Mouse (Mus musculus) ES-Bruce4 (cell line): ENCODE measurements around the gene Mamstr. TPM values are rescaled to one million over a fixed set of nuclear protein-coding genes. Genes with fewer than 3 reads are reported as not detected.

Experiments used
- H3K27ac ChIP-seq: 2 replicates; pipeline ENCODE4 v1.5.1; 2012; ENCODE audit warnings: low read length, inconsistent platforms; ENCODE audit not compliant: insufficient read depth
- H3K27me3 ChIP-seq: 2 replicates; pipeline ENCODE4 v1.6.1; 2012; ENCODE audit warnings: mild to moderate bottlenecking, low read length, inconsistent platforms; ENCODE audit not compliant: control insufficient read depth, poor library complexity, insufficient read depth, severe bottlenecking
- H3K36me3 ChIP-seq: 2 replicates; pipeline ENCODE4 v1.6.1; 2012; ENCODE audit warnings: inconsistent platforms, mild to moderate bottlenecking, low read length, moderate library complexity; ENCODE audit not compliant: control insufficient read depth, poor library complexity, insufficient read depth, severe bottlenecking
- H3K4me1 ChIP-seq: one replicate; pipeline ENCODE4 v1.8.1; 2011; ENCODE audit warnings: low read length; ENCODE audit not compliant: control insufficient read depth, insufficient read depth
- H3K4me3 ChIP-seq: 2 replicates; pipeline ENCODE4 v1.5.1; 2011; ENCODE audit warnings: low read depth, mild to moderate bottlenecking, low read length
- H3K9ac ChIP-seq: 2 replicates; pipeline ENCODE4 v1.6.1; 2012; ENCODE audit warnings: low read depth, mild to moderate bottlenecking, inconsistent platforms; ENCODE audit not compliant: poor library complexity, severe bottlenecking
- H3K9me3 ChIP-seq: replicated peaks from 2 replicates; pipeline ENCODE4 v1.6.1; 2012; ENCODE audit warnings: mild to moderate bottlenecking, low read length, inconsistent platforms; ENCODE audit not compliant: control insufficient read depth, poor library complexity, insufficient read depth, severe bottlenecking
- CTCF ChIP-seq: IDR thresholded peaks from one replicate; pipeline ENCODE4 v1.8.1; 2011; ENCODE audit warnings: low read depth, low read length
- EP300 ChIP-seq: IDR thresholded peaks from 2 replicates; pipeline ENCODE4 v1.6.1; 2011; ENCODE audit warnings: low read depth, low read length; ENCODE audit not compliant: insufficient read depth
- POLR2A ChIP-seq: IDR thresholded peaks from one replicate; pipeline ENCODE4 v1.8.1; 2011; ENCODE audit warnings: low read length; ENCODE audit not compliant: insufficient read depth
- polyA plus RNA-seq: library from polyadenylated mRNA; stranded (reverse); fragments of >200 nt; gene quantifications from 2 replicates; pipeline ENCODE4 v1.2.4, GENCODE M21; 2011; ENCODE audit warnings: low read depth; ENCODE audit not compliant: missing spikeins, insufficient read depth, insufficient read length

Mamstr gene
- polyA plus RNA-seq, 1 experiment: 4.1 TPM

DNA sequence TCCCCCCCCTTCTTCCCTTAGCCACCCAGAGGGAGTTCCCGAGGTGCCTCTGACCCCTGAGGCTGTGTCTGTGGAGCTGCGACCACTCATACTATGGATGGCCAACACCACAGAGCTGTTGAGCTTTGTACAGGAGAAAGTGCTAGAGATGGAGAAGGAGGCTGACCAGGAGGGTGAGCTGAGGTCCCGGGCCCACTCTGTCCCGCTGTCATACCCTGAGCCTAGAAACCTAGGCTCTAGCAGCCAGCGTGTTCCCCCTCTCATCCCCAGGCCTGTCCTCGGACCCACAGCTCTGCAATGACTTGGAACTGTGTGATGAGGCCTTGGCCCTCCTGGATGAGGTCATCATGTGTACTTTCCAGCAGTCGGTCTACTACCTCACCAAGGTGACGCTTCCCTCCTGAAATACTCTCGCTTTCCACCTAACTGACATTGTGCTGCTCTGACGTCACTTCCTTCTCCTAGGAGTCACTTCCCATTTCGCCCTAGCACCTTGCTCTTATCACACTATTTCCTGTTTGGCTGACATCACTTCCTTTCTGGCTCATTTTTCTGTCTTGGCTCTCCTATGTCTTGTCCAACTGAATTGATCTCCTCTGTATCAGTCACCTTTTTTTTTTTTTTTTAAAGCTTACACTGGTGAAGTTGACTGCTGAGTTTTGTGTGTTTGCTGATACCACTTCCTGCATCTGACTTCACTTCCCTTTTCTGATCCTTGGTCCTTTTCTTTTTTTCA, 4.7 kb upstream of the Mamstr start:
- Histone ChIP-seq H3K9me3 (no peaks in the 10 kb centered on the region), H3K4me3 (no peak overlapping the region), H3K4me1 (peaks cover 5% of the 10 kb centered on the region), H3K36me3 (no peaks in the 10 kb centered on the region), H3K27me3 (no peaks in the 10 kb centered on the region), H3K27ac (no peak overlapping the region), H3K9ac (no peak overlapping the region)
- TF ChIP-seq CTCF (no peak), EP300 (no peak), POLR2A (no peak)

DNA sequence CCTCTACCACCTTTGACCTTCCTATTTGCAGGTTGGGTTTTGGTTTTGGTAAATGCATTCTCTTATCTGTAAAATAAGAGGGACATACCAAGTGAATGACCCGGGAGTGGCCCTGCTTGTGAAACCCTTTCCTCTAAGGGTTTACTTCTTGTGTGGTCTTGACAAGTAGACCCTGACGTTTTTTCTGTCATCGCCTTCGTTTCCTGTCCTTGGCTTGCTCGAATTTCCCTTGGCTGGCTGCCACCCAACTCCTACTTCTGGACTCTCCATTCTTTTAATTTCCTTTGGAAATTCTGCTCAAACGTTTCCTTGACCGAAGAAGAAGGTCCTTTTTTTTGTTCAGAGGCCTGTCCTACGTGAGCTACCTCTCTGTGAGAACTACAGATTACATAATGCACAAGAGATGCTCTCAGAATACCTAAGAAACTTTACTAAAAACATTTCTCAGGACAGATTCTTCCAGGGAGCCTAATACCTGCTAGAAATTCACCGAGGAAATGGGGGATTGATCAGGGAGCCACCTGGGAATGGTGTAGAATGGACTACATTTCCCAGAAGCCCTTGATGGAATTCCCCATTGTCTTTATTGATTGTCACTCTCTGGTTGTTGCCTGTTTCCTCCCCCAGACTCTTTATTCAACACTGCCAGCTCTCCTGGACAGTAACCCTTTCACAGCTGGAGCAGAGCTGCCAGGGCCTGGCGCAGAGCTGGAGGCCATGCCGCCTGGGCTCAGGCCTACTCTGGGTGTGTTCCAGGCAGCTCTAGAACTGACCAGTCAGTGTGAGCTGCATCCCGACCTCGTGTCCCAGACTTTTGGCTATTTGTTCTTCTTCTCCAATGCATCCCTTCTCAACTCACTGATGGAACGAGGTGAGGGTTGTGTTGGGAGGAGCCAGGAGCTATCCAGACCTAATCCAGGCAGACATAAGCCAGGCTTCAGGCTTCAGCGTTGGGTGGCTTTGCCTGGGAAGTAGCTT, 3.8 kb upstream of the Mamstr start:
- H3K4me3 ChIP-seq: no peak overlapping the region
- H3K9ac ChIP-seq: no peak overlapping the region
- no peaks in the 10 kb centered on the region for H3K9me3 ChIP-seq
- no peak for TF ChIP-seq EP300
- TF ChIP-seq CTCF: no peak
- TF ChIP-seq POLR2A: no peak
- H3K36me3 ChIP-seq: no peaks in the 10 kb centered on the region
- peaks cover 5% of the 10 kb centered on the region for H3K4me1 ChIP-seq
- H3K27me3 ChIP-seq: no peaks in the 10 kb centered on the region
- no peak overlapping the region for H3K27ac ChIP-seq

DNA sequence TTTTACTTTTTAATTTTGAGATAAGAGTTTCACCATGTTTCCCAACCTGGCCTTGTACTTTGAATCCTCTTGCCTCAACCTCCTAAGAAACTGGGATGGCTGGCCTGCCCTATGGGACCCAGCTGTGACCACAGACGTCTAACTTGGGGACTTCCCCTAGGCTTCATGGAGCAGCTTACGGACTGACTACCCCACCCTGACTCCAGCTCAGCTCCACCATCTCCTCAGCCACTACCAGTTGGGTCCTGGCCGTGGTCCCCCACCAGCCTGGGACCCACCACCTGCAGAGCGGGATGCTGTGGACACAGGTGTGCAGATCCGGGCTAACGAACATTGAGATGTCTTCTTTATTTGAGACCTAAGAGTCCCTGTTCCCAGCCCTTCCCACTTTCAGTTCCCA, 2.1 kb upstream of the Mamstr start:
- Histone ChIP-seq H3K9me3 (no peaks in the 10 kb centered on the region), H3K27me3 (no peaks in the 10 kb centered on the region), H3K4me1 (no peaks in the 10 kb centered on the region), H3K36me3 (no peaks in the 10 kb centered on the region), H3K27ac (no peak overlapping the region), H3K4me3 (no peak overlapping the region), H3K9ac (no peak overlapping the region)
- TF ChIP-seq CTCF (no peak), EP300 (no peak), POLR2A (no peak)

DNA sequence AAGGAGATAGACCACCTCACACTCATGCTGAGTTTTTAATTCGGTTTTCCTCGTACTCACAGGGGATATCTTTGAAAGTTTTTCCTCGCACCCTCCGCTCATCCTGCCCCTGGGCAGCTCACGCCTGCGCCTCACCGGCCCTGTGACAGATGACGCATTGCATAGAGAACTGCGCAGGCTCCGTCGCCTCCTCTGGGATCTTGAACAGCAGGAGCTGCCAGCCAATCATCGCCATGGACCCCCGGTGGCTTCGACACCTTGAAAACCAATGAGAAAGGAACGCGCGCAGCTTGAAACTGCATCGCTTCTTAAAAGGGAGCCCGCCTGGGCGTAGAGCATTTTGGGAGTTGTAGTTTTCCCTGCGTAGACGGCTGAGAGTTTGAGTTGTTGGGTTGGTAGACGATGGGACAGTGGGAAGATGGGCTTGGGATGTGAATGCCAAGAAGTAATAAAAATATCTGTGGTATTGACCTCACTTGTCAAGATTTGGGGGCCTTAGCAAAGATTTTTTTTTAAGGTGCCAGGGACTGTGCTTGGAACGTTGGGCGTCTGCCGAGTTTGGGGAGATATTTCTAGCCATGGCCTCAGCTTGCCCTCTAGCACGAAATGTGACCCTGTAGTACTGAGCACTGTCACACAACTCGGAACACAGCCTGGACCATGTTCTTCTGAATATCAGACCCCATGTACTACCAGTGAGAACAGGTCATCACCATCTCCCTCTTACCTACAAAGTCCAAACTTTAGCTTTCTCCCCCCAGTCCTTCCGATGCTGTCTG, 965 bp upstream of the Mamstr start:
- Histone ChIP-seq H3K27me3 (no peaks in the 10 kb centered on the region), H3K4me1 (no peaks in the 10 kb centered on the region), H3K4me3 (no peak overlapping the region; the same call in 1 of the 2 replicates), H3K36me3 (no peaks in the 10 kb centered on the region), H3K27ac (no peak overlapping the region), H3K9me3 (no peaks in the 10 kb centered on the region), H3K9ac (peak overlapping the region; percentile 20; the same call in 1 of the 2 replicates)
- peak; percentile 46; the same call in 1 of the 2 replicates for TF ChIP-seq EP300
- peak; percentile 50 for TF ChIP-seq POLR2A
- TF ChIP-seq CTCF: no peak

DNA sequence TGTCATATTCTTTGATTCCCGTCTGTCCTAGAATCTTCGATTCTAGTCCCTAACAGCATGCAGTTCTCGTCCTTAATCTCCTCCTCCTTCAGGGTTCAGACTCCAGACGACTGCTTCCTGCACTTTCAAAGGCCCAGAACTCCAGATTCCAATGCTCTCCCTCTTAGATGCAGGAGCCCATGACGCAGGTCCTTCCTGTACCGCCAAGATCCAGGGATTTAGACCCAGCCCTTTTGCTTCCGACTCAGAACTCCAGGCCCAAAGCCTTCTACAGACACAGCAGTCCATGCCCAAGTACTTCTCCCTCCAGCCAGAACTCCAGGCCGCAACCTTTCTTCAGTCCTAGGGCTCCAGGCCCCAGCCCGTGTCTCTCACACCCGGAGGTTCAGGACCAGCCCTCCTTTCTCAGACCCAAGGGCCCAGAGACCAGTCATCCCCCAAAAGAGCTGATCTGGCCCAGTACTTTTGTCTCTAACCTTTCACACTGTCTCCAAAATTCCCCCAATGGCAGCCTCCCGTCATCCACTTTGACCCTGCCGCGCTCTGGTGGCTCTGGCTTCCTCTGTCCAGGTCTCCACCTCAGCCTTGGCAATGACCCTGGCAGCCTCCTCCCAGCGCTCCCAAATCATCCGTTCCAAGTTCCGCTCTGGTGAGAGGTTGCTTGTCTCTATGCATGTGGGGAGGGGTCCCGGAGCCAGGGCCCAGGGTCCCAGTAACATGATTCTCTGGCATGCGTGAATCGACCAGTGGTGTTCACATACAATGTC, 597 bp downstream of the Mamstr start:
- no peak overlapping the region for H3K9ac ChIP-seq
- no peak overlapping the region for H3K27ac ChIP-seq

More for the DNA sequence above, 597 bp downstream of the Mamstr start:
- Histone ChIP-seq H3K4me1 (no peaks in the 10 kb centered on the region), H3K9me3 (no peaks in the 10 kb centered on the region), H3K36me3 (no peaks in the 10 kb centered on the region), H3K27me3 (no peaks in the 10 kb centered on the region), H3K4me3 (no peak overlapping the region)
- TF ChIP-seq POLR2A (no peak), EP300 (no peak), CTCF (no peak)
